Mouse (Mus musculus): ENCODE results near the gene Lao1. TPM values are rescaled to one million over a fixed set of nuclear protein-coding genes. Genes with fewer than 3 reads are reported as not detected.
A peak's percentile ranks its signal among the peaks of the same experiment; 100 is the strongest.
"Not testable (repeated sequence)": the region's sequence is repeated elsewhere in the genome, so short reads cannot be mapped to it uniquely, and the experiment has no call there.

Lao1 gene
- not detected in 2 replicates for polyA plus RNA-seq (2012; ENCODE audit: insufficient read depth, insufficient read length, missing spikeins)

- Histone ChIP-seq H3K4me1 (ENCODE audit: control insufficient read depth, insufficient read depth, low read length) (no peaks in the 10 kb centered on the region), H3K27ac (ENCODE audit: insufficient read depth, low read depth, low read length) (no peak within 1 kb of the TSS), H3K4me3 (ENCODE audit: insufficient read depth, low read length) (no peak within 1 kb of the TSS)
- TF ChIP-seq POLR2A (IDR thresholded peaks at IDR 0.05; ENCODE audit: borderline replicate concordance, low read depth, low read length): no peak
- TF ChIP-seq CTCF (IDR thresholded peaks at IDR 0.05; ENCODE audit: low read depth, low read length): no peak
Measured at GRCm38 (mm10) chr4:118961141-118961628, at the start of gene Lao1. Lao1 (plus strand) TSS chr4:118961578.

GRCm38 (mm10) chr4:118917365-118917764, 44.0 kb upstream of the Lao1 start, which contains the start of gene Olfr1329:
Olfr1329 (minus strand) TSS chr4:118917465.
- not testable (repeated sequence) for H3K4me1 ChIP-seq (ENCODE audit: control insufficient read depth, insufficient read depth, low read length); H3K4me3 ChIP-seq (ENCODE audit: insufficient read depth, low read length); H3K27ac ChIP-seq (ENCODE audit: insufficient read depth, low read depth, low read length)

GRCm38 (mm10) chr4:118931326-118931725, 30.1 kb upstream of the Lao1 start:
- H3K27ac ChIP-seq (ENCODE audit: insufficient read depth, low read depth, low read length); H3K4me3 ChIP-seq (ENCODE audit: insufficient read depth, low read length); H3K4me1 ChIP-seq (ENCODE audit: control insufficient read depth, insufficient read depth, low read length): not testable (repeated sequence)

- H3K27ac ChIP-seq (ENCODE audit: insufficient read depth, low read depth, low read length): no peak within 1 kb of the TSS
- no peak for TF ChIP-seq POLR2A (IDR thresholded peaks at IDR 0.05; ENCODE audit: borderline replicate concordance, low read depth, low read length)
- TF ChIP-seq CTCF (IDR thresholded peaks at IDR 0.05; ENCODE audit: low read depth, low read length): no peak
Measured at GRCm38 (mm10) chr4:118938512-118938911, 22.9 kb upstream of the Lao1 start, which contains the start of gene Olfr1328. Olfr1328 (minus strand) TSS chr4:118938612.

GRCm38 (mm10) chr4:118958812-118959211, 2.6 kb upstream of the Lao1 start:
- TF ChIP-seq CTCF (IDR thresholded peaks at IDR 0.05; ENCODE audit: low read depth, low read length) (no peak), POLR2A (IDR thresholded peaks at IDR 0.05; ENCODE audit: borderline replicate concordance, low read depth, low read length) (no peak)

More at GRCm38 (mm10) chr4:118938512-118938911, 22.9 kb upstream of the Lao1 start, which contains the start of gene Olfr1328:
- H3K4me1 ChIP-seq (ENCODE audit: control insufficient read depth, insufficient read depth, low read length): no peaks in the 10 kb centered on the region
- H3K4me3 ChIP-seq (ENCODE audit: insufficient read depth, low read length): no peak within 1 kb of the TSS

GRCm38 (mm10) chr4:118967711-118968110, 6.3 kb downstream of the Lao1 start:
- no peak overlapping the region for H3K4me3 ChIP-seq (ENCODE audit: insufficient read depth, low read length)
- no peak overlapping the region for H3K27ac ChIP-seq (ENCODE audit: insufficient read depth, low read depth, low read length)
- no peak for TF ChIP-seq CTCF (IDR thresholded peaks at IDR 0.05; ENCODE audit: low read depth, low read length)
- no peak for TF ChIP-seq POLR2A (IDR thresholded peaks at IDR 0.05; ENCODE audit: borderline replicate concordance, low read depth, low read length)
- no peaks in the 10 kb centered on the region for H3K4me1 ChIP-seq (ENCODE audit: control insufficient read depth, insufficient read depth, low read length)

More at GRCm38 (mm10) chr4:118958812-118959211, 2.6 kb upstream of the Lao1 start:
- Histone ChIP-seq H3K4me1 (ENCODE audit: control insufficient read depth, insufficient read depth, low read length) (no peaks in the 10 kb centered on the region), H3K27ac (ENCODE audit: insufficient read depth, low read depth, low read length) (no peak overlapping the region), H3K4me3 (ENCODE audit: insufficient read depth, low read length) (no peak overlapping the region)

GRCm38 (mm10) chr4:118973281-118973680, 11.9 kb downstream of the Lao1 start:
- no peaks in the 10 kb centered on the region for H3K4me1 ChIP-seq (ENCODE audit: control insufficient read depth, insufficient read depth, low read length)
- no peak overlapping the region for H3K4me3 ChIP-seq (ENCODE audit: insufficient read depth, low read length)
- TF ChIP-seq POLR2A (IDR thresholded peaks at IDR 0.05; ENCODE audit: borderline replicate concordance, low read depth, low read length) (no peak), CTCF (IDR thresholded peaks at IDR 0.05; ENCODE audit: low read depth, low read length) (no peak)
- no peak overlapping the region for H3K27ac ChIP-seq (ENCODE audit: insufficient read depth, low read depth, low read length)

- TF ChIP-seq CTCF (IDR thresholded peaks at IDR 0.05; ENCODE audit: low read depth, low read length) (no peak), POLR2A (IDR thresholded peaks at IDR 0.05; ENCODE audit: borderline replicate concordance, low read depth, low read length) (no peak)
- H3K27ac ChIP-seq (ENCODE audit: insufficient read depth, low read depth, low read length): no peak overlapping the region
- H3K4me1 ChIP-seq (ENCODE audit: control insufficient read depth, insufficient read depth, low read length): no peaks in the 10 kb centered on the region
Measured at GRCm38 (mm10) chr4:118985291-118985690, 23.9 kb downstream of the Lao1 start.

GRCm38 (mm10) chr4:118988535-118988934, 27.2 kb downstream of the Lao1 start:
- Histone ChIP-seq H3K27ac (ENCODE audit: insufficient read depth, low read depth, low read length) (no peak overlapping the region), H3K4me1 (ENCODE audit: control insufficient read depth, insufficient read depth, low read length) (no peaks in the 10 kb centered on the region), H3K4me3 (ENCODE audit: insufficient read depth, low read length) (no peak overlapping the region)
- TF ChIP-seq POLR2A (IDR thresholded peaks at IDR 0.05; ENCODE audit: borderline replicate concordance, low read depth, low read length) (no peak), CTCF (IDR thresholded peaks at IDR 0.05; ENCODE audit: low read depth, low read length) (no peak; the same call in 1 of the 2 replicates)

More at GRCm38 (mm10) chr4:118985291-118985690, 23.9 kb downstream of the Lao1 start:
- H3K4me3 ChIP-seq (ENCODE audit: insufficient read depth, low read length): no peak overlapping the region

GRCm38 (mm10) chr4:118989331-118989730, 28.0 kb downstream of the Lao1 start:
- TF ChIP-seq CTCF (IDR thresholded peaks at IDR 0.05; ENCODE audit: low read depth, low read length) (no peak), POLR2A (IDR thresholded peaks at IDR 0.05; ENCODE audit: borderline replicate concordance, low read depth, low read length) (no peak)
- Histone ChIP-seq H3K4me1 (ENCODE audit: control insufficient read depth, insufficient read depth, low read length) (no peaks in the 10 kb centered on the region), H3K27ac (ENCODE audit: insufficient read depth, low read depth, low read length) (no peak overlapping the region), H3K4me3 (ENCODE audit: insufficient read depth, low read length) (no peak overlapping the region)

- H3K4me1 ChIP-seq (ENCODE audit: control insufficient read depth, insufficient read depth, low read length): no peaks in the 10 kb centered on the region
- no peak overlapping the region for H3K4me3 ChIP-seq (ENCODE audit: insufficient read depth, low read length)
- H3K27ac ChIP-seq (ENCODE audit: insufficient read depth, low read depth, low read length): no peak overlapping the region
- TF ChIP-seq CTCF (IDR thresholded peaks at IDR 0.05; ENCODE audit: low read depth, low read length) (peak; percentile 36; the same call in 1 of the 2 replicates), POLR2A (IDR thresholded peaks at IDR 0.05; ENCODE audit: borderline replicate concordance, low read depth, low read length) (no peak)
Measured at GRCm38 (mm10) chr4:118991797-118992196, 30.4 kb downstream of the Lao1 start.
